Mouse (Mus musculus): Measurements from ENCODE around the gene Plekhm3.

- no peak for TF ChIP-seq CTCF (IDR thresholded peaks at IDR 0.05; ENCODE audit: low read depth)
- TF ChIP-seq EP300 (optimal IDR thresholded peaks at IDR 0.05), result no peak
Measured at GRCm38 (mm10) chr1:64742741-64743408, 213.7 kb downstream of the Plekhm3 start.
